Mouse (Mus musculus): ENCODE data around the gene Efna1. TPM values are rescaled to one million over a fixed set of nuclear protein-coding genes. Genes with fewer than 3 reads are reported as not detected.

The Efna1 gene
- total and polyA plus RNA-seq, 3 experiments: 0.05 TPM; not detected in 2

DNA sequence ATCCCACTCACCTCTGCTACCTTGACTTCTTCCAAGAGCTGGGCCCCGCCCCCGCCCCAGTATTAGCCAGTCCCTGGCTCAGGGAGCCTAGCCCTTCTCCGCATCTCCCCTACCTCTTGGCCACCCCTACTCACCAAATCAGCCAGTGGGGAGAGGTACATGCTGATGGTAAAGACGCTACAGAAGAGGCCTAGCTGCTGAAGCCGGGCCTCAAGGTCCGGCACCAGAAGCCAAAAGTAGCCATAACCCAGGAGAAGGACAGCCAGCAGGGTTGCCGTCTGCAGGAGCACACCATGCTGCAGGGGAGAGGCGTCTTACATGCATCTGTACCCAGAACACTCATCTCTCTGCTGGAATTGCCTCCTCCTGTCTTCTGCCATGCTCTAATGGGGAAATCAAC, 12.0 kb downstream of the Efna1 start:
- Histone ChIP-seq H3K4me1 (ENCODE audit: insufficient read depth, low read depth, low read length) (peaks cover 6% of the 10 kb centered on the region), H3K4me3 (ENCODE audit: low read depth, low read length) (no peak overlapping the region), H3K27me3 (ENCODE audit: insufficient read depth, low read length) (peaks cover 36% of the 10 kb centered on the region), H3K9me3 (replicated peaks) (no peaks in the 10 kb centered on the region), H3K36me3 (replicated peaks) (peaks cover 12% of the 10 kb centered on the region)
- TF ChIP-seq GATA2 (IDR thresholded peaks at IDR 0.05; ENCODE audit: borderline replicate concordance, low read depth, low read length) (no peak), GATA1 (IDR thresholded peaks at IDR 0.05; ENCODE audit: borderline replicate concordance, low read length) (no peak), TAL1 (conservative IDR thresholded peaks at IDR 0.05; ENCODE audit: low read depth, low read length) (no peak), POLR2AphosphoS5 (IDR thresholded peaks at IDR 0.05; ENCODE audit: insufficient replicate concordance, low read depth, low read length) (no peak), CTCF (IDR thresholded peaks at IDR 0.05; ENCODE audit: low read depth, low read length) (no peak)
- no peak for DNase-seq (ENCODE audit: low spot score)
- no peak for ATAC-seq (ENCODE audit: extremely low read depth, insufficient number of reproducible peaks, low FRiP score, poor library complexity, severe bottlenecking)

DNA sequence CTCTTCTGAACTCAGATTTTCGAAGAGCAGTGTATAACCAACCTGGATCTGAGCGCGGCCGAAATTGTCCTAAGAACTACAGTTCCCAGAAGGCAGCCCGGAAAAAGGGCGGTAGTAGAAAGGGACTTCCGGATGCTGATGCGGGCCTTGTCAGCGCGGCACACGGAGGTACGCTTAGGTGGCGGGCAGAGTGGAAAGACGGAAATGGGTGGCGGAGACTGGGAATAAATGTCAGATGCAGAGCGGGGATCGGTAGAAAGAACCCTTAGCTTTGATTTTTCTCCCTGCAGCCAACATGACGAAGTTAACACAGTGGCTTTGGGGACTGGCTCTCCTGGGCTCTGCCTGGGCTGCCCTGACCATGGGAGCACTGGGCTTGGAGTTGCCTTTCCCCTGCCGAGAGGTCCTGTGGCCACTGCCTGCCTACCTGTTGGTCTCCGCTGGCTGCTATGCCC, 14.5 kb downstream of the Efna1 start:
- H3K27me3 ChIP-seq (ENCODE audit: insufficient read depth, low read length): peaks cover 34% of the 10 kb centered on the region
- TF ChIP-seq GATA1 (IDR thresholded peaks at IDR 0.05; ENCODE audit: borderline replicate concordance, low read length) (no peak), POLR2AphosphoS5 (IDR thresholded peaks at IDR 0.05; ENCODE audit: insufficient replicate concordance, low read depth, low read length) (no peak), GATA2 (IDR thresholded peaks at IDR 0.05; ENCODE audit: borderline replicate concordance, low read depth, low read length) (no peak), CTCF (IDR thresholded peaks at IDR 0.05; ENCODE audit: low read depth, low read length) (no peak), TAL1 (conservative IDR thresholded peaks at IDR 0.05; ENCODE audit: low read depth, low read length) (no peak)
- H3K36me3 ChIP-seq (replicated peaks): peaks cover 12% of the 10 kb centered on the region
- DNase-seq (ENCODE audit: low spot score) (peak; percentile 62), ATAC-seq (ENCODE audit: extremely low read depth, insufficient number of reproducible peaks, low FRiP score, poor library complexity, severe bottlenecking) (peak; percentile 75)
- H3K4me3 ChIP-seq (ENCODE audit: low read depth, low read length): peak overlapping the region; percentile 82
- no peaks in the 10 kb centered on the region for H3K9me3 ChIP-seq (replicated peaks)
- H3K4me1 ChIP-seq (ENCODE audit: insufficient read depth, low read depth, low read length): peaks cover 8% of the 10 kb centered on the region

DNA sequence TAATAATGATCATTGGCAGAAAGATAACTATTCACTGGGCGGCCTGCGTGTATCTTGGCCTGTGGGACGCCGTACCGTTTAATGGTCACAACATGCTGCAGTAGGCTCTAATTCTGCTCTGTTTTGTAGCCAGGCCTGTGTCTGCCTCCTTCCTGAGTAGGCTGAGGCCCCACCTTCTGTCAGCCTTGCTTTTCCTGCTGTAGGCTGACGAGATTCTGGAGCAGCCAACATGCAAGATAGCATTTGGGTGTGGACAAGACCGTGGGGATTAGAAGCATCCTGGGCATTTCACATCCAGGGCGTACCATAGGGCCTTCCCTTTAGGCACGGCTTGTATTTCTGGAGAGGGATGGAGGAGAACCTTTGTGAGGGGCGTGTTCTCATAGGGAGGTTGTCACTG, 18.5 kb downstream of the Efna1 start:
- no peak overlapping the region for H3K4me3 ChIP-seq (ENCODE audit: low read depth, low read length)
- no peaks in the 10 kb centered on the region for H3K36me3 ChIP-seq (replicated peaks)
- TF ChIP-seq TAL1 (conservative IDR thresholded peaks at IDR 0.05; ENCODE audit: low read depth, low read length) (no peak), POLR2AphosphoS5 (IDR thresholded peaks at IDR 0.05; ENCODE audit: insufficient replicate concordance, low read depth, low read length) (no peak), GATA1 (IDR thresholded peaks at IDR 0.05; ENCODE audit: borderline replicate concordance, low read length) (no peak), GATA2 (IDR thresholded peaks at IDR 0.05; ENCODE audit: borderline replicate concordance, low read depth, low read length) (no peak), CTCF (IDR thresholded peaks at IDR 0.05; ENCODE audit: low read depth, low read length) (no peak)
- peaks cover 53% of the 10 kb centered on the region for H3K27me3 ChIP-seq (ENCODE audit: insufficient read depth, low read length)
- no peak for DNase-seq (ENCODE audit: low spot score)
- no peak for ATAC-seq (ENCODE audit: extremely low read depth, insufficient number of reproducible peaks, low FRiP score, poor library complexity, severe bottlenecking)
- H3K9me3 ChIP-seq (replicated peaks): no peaks in the 10 kb centered on the region
- peaks cover 8% of the 10 kb centered on the region for H3K4me1 ChIP-seq (ENCODE audit: insufficient read depth, low read depth, low read length)

DNA sequence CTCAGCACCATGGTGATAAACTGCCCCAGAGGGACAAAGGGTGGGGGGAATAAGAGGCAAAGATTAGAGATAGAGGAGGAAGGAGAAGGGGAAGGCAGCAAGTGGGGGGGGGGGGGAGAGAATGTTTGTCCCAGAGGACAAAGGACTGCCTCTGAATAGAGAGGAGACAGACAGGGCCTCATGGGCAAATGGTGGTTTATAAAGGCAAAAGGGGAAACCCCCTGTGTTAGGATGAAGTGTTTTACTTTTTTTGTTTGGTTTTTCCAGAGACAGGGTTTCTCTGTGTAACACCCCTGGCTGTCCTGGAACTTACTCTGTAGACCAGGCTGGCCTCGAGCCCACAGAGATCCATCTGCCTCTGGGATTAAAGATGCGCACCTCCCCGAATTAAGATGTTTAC, 20.7 kb downstream of the Efna1 start:
- H3K27me3 ChIP-seq (ENCODE audit: insufficient read depth, low read length): peaks cover 55% of the 10 kb centered on the region
- no peak for ATAC-seq (ENCODE audit: extremely low read depth, insufficient number of reproducible peaks, low FRiP score, poor library complexity, severe bottlenecking)
- H3K4me3 ChIP-seq (ENCODE audit: low read depth, low read length): no peak overlapping the region
- no peaks in the 10 kb centered on the region for H3K9me3 ChIP-seq (replicated peaks)
- DNase-seq (ENCODE audit: low spot score): no peak
- TF ChIP-seq GATA1 (IDR thresholded peaks at IDR 0.05; ENCODE audit: borderline replicate concordance, low read length) (no peak), CTCF (IDR thresholded peaks at IDR 0.05; ENCODE audit: low read depth, low read length) (no peak), POLR2AphosphoS5 (IDR thresholded peaks at IDR 0.05; ENCODE audit: insufficient replicate concordance, low read depth, low read length) (no peak), GATA2 (IDR thresholded peaks at IDR 0.05; ENCODE audit: borderline replicate concordance, low read depth, low read length) (no peak), TAL1 (conservative IDR thresholded peaks at IDR 0.05; ENCODE audit: low read depth, low read length) (no peak)
- 0 out of 2 replicates have a peak, but pooled peaks cover 2% of the 10 kb centered on the region for H3K4me1 ChIP-seq (ENCODE audit: insufficient read depth, low read depth, low read length)
- H3K36me3 ChIP-seq (replicated peaks): no peaks in the 10 kb centered on the region

DNA sequence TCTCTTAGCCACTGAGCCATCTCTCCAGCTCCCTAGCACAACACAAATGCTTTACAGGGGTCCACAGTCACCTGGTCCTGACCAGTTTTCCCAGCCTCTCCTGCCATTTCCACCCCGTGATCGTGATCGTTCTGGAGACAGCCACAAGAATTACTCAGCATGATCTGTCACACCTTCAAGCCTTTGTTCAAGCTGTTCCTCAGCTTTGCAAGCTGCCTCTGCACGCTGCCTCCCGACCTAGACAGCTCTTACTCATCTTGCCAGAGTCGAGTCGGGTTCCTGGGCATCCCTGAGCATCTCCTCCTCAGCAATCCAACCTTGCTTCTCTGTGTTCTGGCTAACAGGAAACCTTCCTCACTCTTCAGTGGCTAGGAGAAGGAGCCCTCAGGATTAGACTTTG, 21.9 kb downstream of the Efna1 start, which contains the start of gene Dpm3:
Dpm3 (plus strand) TSS at position 283 of the 400 bp plus-strand sequence.
- Histone ChIP-seq H3K9me3 (replicated peaks) (no peaks in the 10 kb centered on the region), H3K36me3 (replicated peaks) (no peaks in the 10 kb centered on the region), H3K4me3 (ENCODE audit: low read depth, low read length) (no peak within 1 kb of the TSS), H3K4me1 (ENCODE audit: insufficient read depth, low read depth, low read length) (peaks cover 7% of the 10 kb centered on the region; the same call in 1 of the 2 replicates), H3K27me3 (ENCODE audit: insufficient read depth, low read length) (peaks cover 54% of the 10 kb centered on the region)
- TF ChIP-seq GATA2 (IDR thresholded peaks at IDR 0.05; ENCODE audit: borderline replicate concordance, low read depth, low read length): no peak
- no peak for TF ChIP-seq TAL1 (conservative IDR thresholded peaks at IDR 0.05; ENCODE audit: low read depth, low read length)
- TF ChIP-seq GATA1 (IDR thresholded peaks at IDR 0.05; ENCODE audit: borderline replicate concordance, low read length): no peak
- TF ChIP-seq CTCF (IDR thresholded peaks at IDR 0.05; ENCODE audit: low read depth, low read length): no peak
- ATAC-seq (ENCODE audit: extremely low read depth, insufficient number of reproducible peaks, low FRiP score, poor library complexity, severe bottlenecking) (no peak), DNase-seq (ENCODE audit: low spot score) (no peak)

DNA sequence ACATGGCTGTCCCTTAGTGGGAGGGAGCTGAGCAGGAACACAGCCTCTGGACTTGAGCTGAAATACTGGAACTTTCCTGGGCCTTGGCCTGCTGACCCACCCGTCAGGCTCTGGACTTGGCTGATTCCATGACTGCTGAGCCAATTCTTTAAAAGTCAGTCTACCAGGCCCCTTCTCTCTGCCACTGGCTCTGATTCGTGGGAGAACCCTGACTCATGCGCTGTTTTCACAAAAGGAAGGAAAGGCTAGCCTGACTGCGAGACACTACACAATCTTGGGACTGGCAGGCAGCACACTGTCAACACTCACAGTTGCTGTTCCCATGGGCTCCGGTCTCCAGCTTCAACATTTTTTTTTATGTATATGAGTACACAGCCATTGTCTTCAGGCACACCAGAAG, 24.8 kb downstream of the Efna1 start:
- Histone ChIP-seq H3K4me3 (ENCODE audit: low read depth, low read length) (no peak overlapping the region), H3K36me3 (replicated peaks) (no peaks in the 10 kb centered on the region), H3K9me3 (replicated peaks) (no peaks in the 10 kb centered on the region), H3K4me1 (ENCODE audit: insufficient read depth, low read depth, low read length) (peaks cover 13% of the 10 kb centered on the region), H3K27me3 (ENCODE audit: insufficient read depth, low read length) (peaks cover 67% of the 10 kb centered on the region)
- DNase-seq (ENCODE audit: low spot score): no peak
- no peak for TF ChIP-seq CTCF (IDR thresholded peaks at IDR 0.05; ENCODE audit: low read depth, low read length)
- TF ChIP-seq GATA1 (IDR thresholded peaks at IDR 0.05; ENCODE audit: borderline replicate concordance, low read length): no peak
- TF ChIP-seq TAL1 (conservative IDR thresholded peaks at IDR 0.05; ENCODE audit: low read depth, low read length): no peak
- TF ChIP-seq POLR2AphosphoS5 (IDR thresholded peaks at IDR 0.05; ENCODE audit: insufficient replicate concordance, low read depth, low read length): no peak
- no peak for TF ChIP-seq GATA2 (IDR thresholded peaks at IDR 0.05; ENCODE audit: borderline replicate concordance, low read depth, low read length)
- no peak for ATAC-seq (ENCODE audit: extremely low read depth, insufficient number of reproducible peaks, low FRiP score, poor library complexity, severe bottlenecking)
